Mouse (Mus musculus) ES-E14 (cell line): ENCODE data around the gene Sesn3. TPM values are rescaled to one million over a fixed set of nuclear protein-coding genes. Genes with fewer than 3 reads are reported as not detected.
"Not testable (repeated sequence)": the region's sequence is repeated elsewhere in the genome, so short reads cannot be mapped to it uniquely, and the experiment has no call there.

ENCODE experiments used
- DNase-seq: peaks from one replicate; pipeline ENCODE4 v3.0.0-alpha.2; 2013; ENCODE audit warnings: low read depth, low spot score
- H3K27ac ChIP-seq: 2 replicates; pipeline ENCODE4 v1.5.1; 2012; ENCODE audit warnings: low read depth, mild to moderate bottlenecking, low read length, moderate library complexity, mixed read lengths; ENCODE audit not compliant: poor library complexity, insufficient read depth, severe bottlenecking
- H3K36me3 ChIP-seq: 2 replicates; pipeline ENCODE4 v1.6.1; 2012; ENCODE audit warnings: mild to moderate bottlenecking, low read length, moderate library complexity, mixed read lengths; ENCODE audit not compliant: control insufficient read depth, poor library complexity, insufficient read depth, severe bottlenecking
- H3K4me1 ChIP-seq, 2 experiments: fragments of 150-350 bp in 1 of 2; sonication (generic) in 1 of 2; 2 replicates each; pipeline ENCODE4 v1.6.1; 2012; ENCODE audit warnings: low read length in 2 of 2, mild to moderate bottlenecking in 1 of 2, mixed read lengths in 1 of 2; ENCODE audit not compliant: control insufficient read depth in 2 of 2, insufficient read depth in 2 of 2, poor library complexity in 1 of 2
- H3K4me3 ChIP-seq, 2 experiments: fragments of 150-350 bp in 1 of 2; sonication (generic) in 1 of 2; 2 replicates each; pipeline ENCODE4 v1.5.1; 2012; ENCODE audit warnings: low read length in 2 of 2, low read depth in 1 of 2, mild to moderate bottlenecking in 1 of 2, mixed read lengths in 1 of 2; ENCODE audit not compliant: insufficient read depth in 1 of 2, poor library complexity in 1 of 2, severe bottlenecking in 1 of 2
- H3K9ac ChIP-seq: 2 replicates; pipeline ENCODE4 v1.6.1; 2012; ENCODE audit warnings: low read depth, mild to moderate bottlenecking, low read length, mixed read lengths; ENCODE audit not compliant: poor library complexity, insufficient read depth, severe bottlenecking
- H3K9me3 ChIP-seq: fragments of 150-350 bp; sonication (generic); 2 replicates; pipeline ENCODE4 v1.6.1; 2012; ENCODE audit warnings: low read depth, mild to moderate bottlenecking, low read length; ENCODE audit not compliant: control insufficient read depth, insufficient read depth
- CHD2 ChIP-seq: IDR thresholded peaks from 2 replicates; pipeline ENCODE4 v1.6.1; 2014; ENCODE audit warnings: mild to moderate bottlenecking, low read depth, low read length, inconsistent platforms
- HCFC1 ChIP-seq: IDR thresholded peaks from 2 replicates; pipeline ENCODE4 v1.6.1; 2012; ENCODE audit warnings: low read length, inconsistent platforms, borderline replicate concordance; ENCODE audit not compliant: insufficient read depth
- MAFK ChIP-seq: IDR thresholded peaks from 2 replicates; pipeline ENCODE4 v1.6.1; 2014; ENCODE audit warnings: mild to moderate bottlenecking, low read depth, low read length, inconsistent platforms; ENCODE audit not compliant: insufficient read depth
- ZC3H11A ChIP-seq: IDR thresholded peaks from 2 replicates; pipeline ENCODE4 v1.6.1; 2012; ENCODE audit warnings: low read depth, mild to moderate bottlenecking, inconsistent platforms, low read length, borderline replicate concordance
- ZNF384 ChIP-seq: IDR thresholded peaks from 2 replicates; pipeline ENCODE4 v1.6.1; 2012; ENCODE audit warnings: low read depth, low read length, inconsistent platforms
- in situ Hi-C, 2 experiments: fragments of 600-800 bp; cut with MboI; formaldehyde crosslinking; loops; one replicate each; pipeline ENCODE4 v1.15.1; 2025; ENCODE audit warnings: low sequenced_read_pairs in 2 of 2, inconsistent platforms in 1 of 2; ENCODE audit not compliant: unreplicated experiment in 2 of 2
- total RNA-seq: library from RNA; depleted of rRNA; stranded (reverse); fragments of 300-350 nt; gene quantifications from 2 replicates; pipeline ENCODE4 v1.2.3, GENCODE M21; 2012

Sesn3 gene
- total RNA-seq, 1 experiment, result 7.1 TPM

DNA sequence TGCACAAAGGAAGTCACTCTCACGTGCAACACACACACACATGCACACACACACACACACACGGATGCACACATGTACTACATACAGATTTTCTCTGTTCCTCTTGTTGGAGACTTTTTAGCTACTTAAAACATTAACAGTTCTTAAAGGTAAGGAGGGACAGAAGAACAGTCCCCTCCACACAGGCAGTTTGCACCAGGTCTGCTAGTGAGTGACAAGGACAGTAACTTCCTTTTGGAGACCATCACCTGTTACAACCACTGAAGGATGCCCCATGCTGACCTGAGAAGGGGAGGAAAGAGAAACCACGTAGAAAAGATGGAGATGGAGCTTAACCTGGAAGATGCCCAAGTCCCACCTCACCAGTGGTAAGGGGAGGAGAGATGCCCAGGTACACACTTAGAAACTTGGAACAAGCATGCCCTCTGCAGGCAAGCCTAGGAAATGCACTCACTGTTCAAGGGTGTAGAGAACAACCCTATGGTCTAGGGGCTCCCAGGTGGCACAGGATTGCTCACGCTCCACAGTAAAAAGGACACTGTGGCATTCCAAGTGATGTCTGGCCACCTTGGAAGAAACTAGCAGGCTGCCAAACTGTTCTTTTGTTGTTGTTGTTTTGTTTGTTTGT lies 67.3 kb downstream of the Sesn3 start:
- Histone ChIP-seq H3K4me3 (no peak overlapping the region), H3K9me3 (no peaks in the 10 kb centered on the region), H3K9ac (no peak overlapping the region), H3K27ac (no peak overlapping the region), H3K4me1 (no peaks in the 10 kb centered on the region), H3K36me3 (no peaks in the 10 kb centered on the region)
- DNase-seq, result peak; percentile 76
- in situ Hi-C loops, result loop anchor here (10.0 kb wide), 1 partner anchor 457 kb away; no protein-coding TSS in a partner anchor
- TF ChIP-seq ZC3H11A (peak; percentile 96), ZNF384 (no peak), HCFC1 (no peak), MAFK (no peak), CHD2 (no peak)

DNA sequence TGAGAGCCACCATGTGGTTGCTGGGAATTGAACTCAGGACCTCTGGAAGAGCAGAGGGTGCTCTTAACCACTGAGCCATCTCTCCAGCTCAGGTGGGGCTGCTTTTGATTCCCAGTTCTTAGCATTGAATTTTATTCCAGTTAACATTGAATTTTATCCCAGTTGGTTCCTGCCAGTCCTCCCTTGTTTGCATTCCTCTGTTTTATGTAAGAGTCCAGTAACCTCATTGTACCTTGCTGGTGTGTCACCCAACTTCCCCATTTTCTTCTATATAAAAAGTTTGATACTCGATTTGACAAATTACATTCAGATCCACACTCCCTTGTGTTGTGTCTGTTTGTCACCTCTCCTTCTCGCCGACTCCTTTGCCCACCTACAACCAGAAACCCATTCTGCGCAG lies 71.0 kb downstream of the Sesn3 start:
- not testable (repeated sequence) for H3K9ac ChIP-seq, H3K4me3 ChIP-seq, DNase-seq, H3K4me1 ChIP-seq, H3K9me3 ChIP-seq, H3K27ac ChIP-seq, H3K36me3 ChIP-seq
- in situ Hi-C loops, result loop anchor here (10.0 kb wide), 1 partner anchor 461 kb away; no protein-coding TSS in a partner anchor

DNA sequence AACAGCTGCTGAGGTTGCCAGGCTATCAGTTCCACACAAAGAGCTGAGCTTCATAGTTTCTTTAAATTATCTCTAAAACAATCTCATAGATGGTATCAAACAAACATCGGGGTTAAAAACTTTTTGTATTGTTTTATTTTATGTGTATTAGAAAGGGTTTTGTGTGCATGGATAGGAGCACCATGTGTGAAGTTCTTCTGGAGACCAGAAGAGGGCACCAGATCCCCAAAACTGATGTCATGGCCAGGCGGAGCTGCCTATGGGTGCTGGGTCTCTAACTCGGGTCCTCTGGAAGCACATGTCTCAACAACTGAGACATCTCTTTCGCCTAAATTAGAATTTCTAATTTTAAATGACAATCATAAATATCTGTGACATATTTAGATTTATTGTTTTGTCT lies 73.5 kb downstream of the Sesn3 start:
- no peak overlapping the region for H3K4me3 ChIP-seq
- DNase-seq, result peak; percentile 36
- no peak overlapping the region for H3K9ac ChIP-seq
- H3K4me1 ChIP-seq, result no peaks in the 10 kb centered on the region
- no peak for TF ChIP-seq ZNF384
- no peak for TF ChIP-seq CHD2
- peak; percentile 72 for TF ChIP-seq ZC3H11A
- H3K9me3 ChIP-seq, result no peaks in the 10 kb centered on the region
- H3K27ac ChIP-seq, result no peak overlapping the region
- H3K36me3 ChIP-seq, result no peaks in the 10 kb centered on the region
- in situ Hi-C loops, result loop anchor here (10.0 kb wide), 1 partner anchor 464 kb away; no protein-coding TSS in a partner anchor

DNA sequence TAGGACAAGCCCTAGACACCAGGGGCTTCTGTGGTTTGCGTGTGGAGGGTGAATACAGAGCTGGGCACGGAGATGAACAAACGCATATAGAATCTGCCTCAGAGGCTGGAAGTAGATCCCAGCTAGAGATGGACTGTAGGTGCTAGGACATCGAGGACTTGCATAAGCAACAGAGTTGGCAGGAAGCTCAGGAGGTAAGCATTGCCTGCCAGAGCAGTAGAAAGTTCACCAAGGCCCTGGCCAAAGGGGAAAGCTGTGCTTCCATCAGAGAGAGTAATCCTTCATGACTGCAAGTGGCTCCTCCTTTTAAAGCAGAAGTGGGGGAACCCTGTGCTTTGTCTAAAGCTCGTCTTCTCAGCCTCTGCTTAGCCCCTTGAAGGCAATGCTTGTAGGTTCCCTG lies 74.5 kb downstream of the Sesn3 start:
- no peak overlapping the region for H3K27ac ChIP-seq
- in situ Hi-C loops, result loop anchor here (10.0 kb wide), 1 partner anchor 465 kb away; no protein-coding TSS in a partner anchor
- H3K36me3 ChIP-seq, result no peaks in the 10 kb centered on the region
- no peak overlapping the region for H3K4me3 ChIP-seq
- H3K9ac ChIP-seq, result no peak overlapping the region
- TF ChIP-seq HCFC1 (no peak), ZC3H11A (no peak), MAFK (no peak), CHD2 (no peak), ZNF384 (no peak)
- no peaks in the 10 kb centered on the region for H3K4me1 ChIP-seq
- DNase-seq, result no peak
- no peaks in the 10 kb centered on the region for H3K9me3 ChIP-seq

DNA sequence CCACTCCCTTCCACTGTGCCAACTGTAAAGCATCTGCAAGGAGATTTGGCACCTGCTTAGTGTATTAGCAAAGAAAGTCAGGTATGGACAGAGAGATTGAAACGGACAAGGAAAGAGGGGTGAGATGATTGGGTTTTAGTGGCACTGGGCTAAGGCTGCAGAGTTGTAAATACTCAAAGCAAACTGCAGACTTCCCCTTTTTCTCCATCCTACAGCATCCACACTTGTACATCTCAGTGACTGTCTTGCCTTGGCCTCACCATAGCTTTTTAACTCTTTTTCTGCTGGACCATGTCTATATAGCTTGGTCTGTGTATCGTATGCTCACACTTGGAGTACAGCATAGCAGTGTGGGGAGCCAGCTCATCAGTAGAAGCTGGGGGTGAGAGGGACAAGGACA lies 75.9 kb downstream of the Sesn3 start:
- in situ Hi-C loops, result no loop called here

More for the DNA sequence above, 75.9 kb downstream of the Sesn3 start:
- no peak for DNase-seq
- no peaks in the 10 kb centered on the region for H3K36me3 ChIP-seq
- no peak overlapping the region for H3K9ac ChIP-seq
- H3K27ac ChIP-seq, result no peak overlapping the region
- H3K4me3 ChIP-seq, result no peak overlapping the region
- H3K4me1 ChIP-seq, result peaks cover 0 to 6% of the 10 kb centered on the region in 2 experiments; a peak in 1 of 4 replicates
- no peak for TF ChIP-seq ZC3H11A
- no peak for TF ChIP-seq ZNF384
- no peak for TF ChIP-seq CHD2
- no peak for TF ChIP-seq HCFC1
- TF ChIP-seq MAFK, result no peak
- H3K9me3 ChIP-seq, result no peaks in the 10 kb centered on the region
